Mouse (Mus musculus) ES-Bruce4 (cell line): Measurements from ENCODE around the gene Wwc2. TPM values are rescaled to one million over a fixed set of nuclear protein-coding genes. Genes with fewer than 3 reads are reported as not detected.

Source experiments
- H3K27ac ChIP-seq: 2 replicates; pipeline ENCODE4 v1.5.1; 2012; ENCODE audit warnings: low read length, inconsistent platforms; ENCODE audit not compliant: insufficient read depth
- H3K27me3 ChIP-seq: 2 replicates; pipeline ENCODE4 v1.6.1; 2012; ENCODE audit warnings: mild to moderate bottlenecking, low read length, inconsistent platforms; ENCODE audit not compliant: control insufficient read depth, poor library complexity, insufficient read depth, severe bottlenecking
- H3K36me3 ChIP-seq: 2 replicates; pipeline ENCODE4 v1.6.1; 2012; ENCODE audit warnings: inconsistent platforms, mild to moderate bottlenecking, low read length, moderate library complexity; ENCODE audit not compliant: control insufficient read depth, poor library complexity, insufficient read depth, severe bottlenecking
- H3K4me1 ChIP-seq: one replicate; pipeline ENCODE4 v1.8.1; 2011; ENCODE audit warnings: low read length; ENCODE audit not compliant: control insufficient read depth, insufficient read depth
- H3K4me3 ChIP-seq: 2 replicates; pipeline ENCODE4 v1.5.1; 2011; ENCODE audit warnings: low read depth, mild to moderate bottlenecking, low read length
- H3K9ac ChIP-seq: 2 replicates; pipeline ENCODE4 v1.6.1; 2012; ENCODE audit warnings: low read depth, mild to moderate bottlenecking, inconsistent platforms; ENCODE audit not compliant: poor library complexity, severe bottlenecking
- H3K9me3 ChIP-seq: replicated peaks from 2 replicates; pipeline ENCODE4 v1.6.1; 2012; ENCODE audit warnings: mild to moderate bottlenecking, low read length, inconsistent platforms; ENCODE audit not compliant: control insufficient read depth, poor library complexity, insufficient read depth, severe bottlenecking
- CTCF ChIP-seq: IDR thresholded peaks from one replicate; pipeline ENCODE4 v1.8.1; 2011; ENCODE audit warnings: low read depth, low read length
- EP300 ChIP-seq: IDR thresholded peaks from 2 replicates; pipeline ENCODE4 v1.6.1; 2011; ENCODE audit warnings: low read depth, low read length; ENCODE audit not compliant: insufficient read depth
- POLR2A ChIP-seq: IDR thresholded peaks from one replicate; pipeline ENCODE4 v1.8.1; 2011; ENCODE audit warnings: low read length; ENCODE audit not compliant: insufficient read depth
- polyA plus RNA-seq: library from polyadenylated mRNA; stranded (reverse); fragments of >200 nt; gene quantifications from 2 replicates; pipeline ENCODE4 v1.2.4, GENCODE M21; 2011; ENCODE audit warnings: low read depth; ENCODE audit not compliant: missing spikeins, insufficient read depth, insufficient read length

Gene Wwc2
- polyA plus RNA-seq, 1 experiment: 42.2 TPM

DNA sequence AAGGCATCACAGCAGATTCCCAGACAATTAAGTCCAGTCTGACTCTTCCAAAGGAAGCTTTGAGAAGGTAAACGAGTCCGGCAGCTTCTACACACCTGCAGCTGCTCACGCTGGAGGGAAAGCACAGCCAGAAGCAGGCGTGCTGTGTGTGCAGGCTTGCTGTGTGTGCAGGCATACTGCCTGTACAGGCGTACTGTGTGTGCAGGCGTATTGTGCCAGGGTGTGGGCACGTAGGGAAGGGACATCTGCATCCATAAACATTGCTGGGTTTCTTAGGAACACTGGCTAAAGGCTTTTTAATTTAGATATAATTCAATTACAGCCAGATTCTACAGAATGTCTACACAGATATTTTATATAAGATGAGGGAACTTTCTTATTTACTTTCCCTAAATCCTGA lies 59.4 kb downstream of the Wwc2 start:
- TF ChIP-seq EP300 (no peak), CTCF (no peak), POLR2A (no peak)
- no peaks in the 10 kb centered on the region for H3K36me3 ChIP-seq
- H3K27ac ChIP-seq: no peak overlapping the region
- no peaks in the 10 kb centered on the region for H3K9me3 ChIP-seq
- H3K4me3 ChIP-seq: no peak overlapping the region
- no peaks in the 10 kb centered on the region for H3K4me1 ChIP-seq
- no peaks in the 10 kb centered on the region for H3K27me3 ChIP-seq
- no peak overlapping the region for H3K9ac ChIP-seq

DNA sequence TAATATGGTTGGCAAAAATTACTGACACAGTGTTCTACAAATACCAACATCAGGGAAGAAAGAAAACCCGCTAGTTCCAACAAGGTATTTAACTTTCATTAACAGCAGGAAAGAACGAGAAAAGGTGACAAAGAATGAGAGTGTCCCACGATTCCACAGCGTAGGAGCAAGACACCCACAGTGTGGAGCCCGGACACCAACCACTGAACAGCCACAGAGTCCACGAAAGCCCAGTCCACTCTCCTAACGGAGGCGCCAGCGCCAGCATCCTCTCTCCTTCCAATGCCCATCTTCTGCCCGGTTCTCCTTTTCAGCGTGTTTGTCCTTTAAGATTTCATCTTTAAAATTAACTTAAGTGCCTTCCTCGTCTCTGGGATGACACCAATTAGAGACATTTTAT lies 61.1 kb downstream of the Wwc2 start:
- Histone ChIP-seq H3K27ac (no peak overlapping the region), H3K4me3 (no peak overlapping the region), H3K27me3 (no peaks in the 10 kb centered on the region), H3K36me3 (no peaks in the 10 kb centered on the region), H3K9ac (no peak overlapping the region), H3K9me3 (no peaks in the 10 kb centered on the region), H3K4me1 (no peaks in the 10 kb centered on the region)
- TF ChIP-seq EP300: no peak
- TF ChIP-seq POLR2A: no peak
- no peak for TF ChIP-seq CTCF

DNA sequence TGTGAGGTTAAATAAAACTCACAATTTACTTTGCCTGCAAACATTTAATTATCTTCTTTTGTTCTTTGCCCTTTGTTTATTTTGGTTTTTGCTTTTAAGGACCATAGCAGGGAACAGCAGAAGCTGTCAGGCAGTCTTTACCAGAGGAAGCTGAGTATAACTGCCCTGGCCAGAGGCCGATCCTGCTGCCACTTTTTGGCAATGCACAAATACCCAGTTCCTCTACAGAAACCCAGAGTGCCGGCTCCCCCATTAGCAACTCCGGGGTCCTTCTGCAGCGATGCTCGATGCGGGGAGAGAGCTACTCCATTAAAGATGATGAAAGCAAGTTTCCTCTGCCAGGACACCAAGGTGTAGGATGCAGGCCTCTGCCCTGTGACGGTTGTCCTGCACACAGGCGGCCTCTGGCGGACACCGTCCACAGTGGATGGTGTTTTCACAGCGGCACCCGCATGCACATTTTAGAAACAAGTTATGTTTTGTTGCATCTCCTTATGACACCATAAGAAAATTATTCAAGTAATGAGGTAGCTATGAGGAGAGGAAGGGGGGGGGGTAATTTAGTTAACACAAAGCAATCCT lies 62.0 kb downstream of the Wwc2 start:
- Histone ChIP-seq H3K27ac (no peak overlapping the region), H3K9ac (no peak overlapping the region), H3K36me3 (no peaks in the 10 kb centered on the region), H3K4me3 (no peak overlapping the region), H3K27me3 (no peaks in the 10 kb centered on the region), H3K9me3 (no peaks in the 10 kb centered on the region), H3K4me1 (no peaks in the 10 kb centered on the region)
- no peak for TF ChIP-seq POLR2A
- TF ChIP-seq EP300: no peak
- TF ChIP-seq CTCF: peak; percentile 30

DNA sequence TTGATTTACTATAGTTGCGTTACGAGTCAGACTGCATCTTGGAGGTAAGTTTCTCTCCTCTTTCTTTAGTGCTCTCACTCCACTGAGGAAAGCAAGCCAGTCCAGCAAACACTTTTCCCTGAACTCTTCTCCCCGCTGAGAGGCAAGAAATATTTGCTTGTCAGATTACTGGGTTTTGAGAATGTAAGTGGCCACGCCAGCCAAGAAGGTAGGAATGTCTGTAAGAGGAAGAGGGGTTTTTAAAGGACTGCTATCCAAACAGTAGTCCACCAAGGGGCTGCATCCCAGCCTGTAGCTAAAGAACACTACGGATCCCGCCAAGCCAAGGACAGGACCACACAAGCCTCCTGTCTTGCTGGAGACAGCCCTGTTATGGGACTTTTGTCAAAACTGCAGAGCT lies 65.8 kb downstream of the Wwc2 start:
- H3K36me3 ChIP-seq: no peaks in the 10 kb centered on the region
- H3K4me3 ChIP-seq: no peak overlapping the region
- no peak overlapping the region for H3K27ac ChIP-seq
- H3K9ac ChIP-seq: no peak overlapping the region
- TF ChIP-seq EP300: no peak
- no peak for TF ChIP-seq POLR2A
- TF ChIP-seq CTCF: no peak
- no peaks in the 10 kb centered on the region for H3K27me3 ChIP-seq
- no peaks in the 10 kb centered on the region for H3K9me3 ChIP-seq
- H3K4me1 ChIP-seq: peaks cover 4% of the 10 kb centered on the region

DNA sequence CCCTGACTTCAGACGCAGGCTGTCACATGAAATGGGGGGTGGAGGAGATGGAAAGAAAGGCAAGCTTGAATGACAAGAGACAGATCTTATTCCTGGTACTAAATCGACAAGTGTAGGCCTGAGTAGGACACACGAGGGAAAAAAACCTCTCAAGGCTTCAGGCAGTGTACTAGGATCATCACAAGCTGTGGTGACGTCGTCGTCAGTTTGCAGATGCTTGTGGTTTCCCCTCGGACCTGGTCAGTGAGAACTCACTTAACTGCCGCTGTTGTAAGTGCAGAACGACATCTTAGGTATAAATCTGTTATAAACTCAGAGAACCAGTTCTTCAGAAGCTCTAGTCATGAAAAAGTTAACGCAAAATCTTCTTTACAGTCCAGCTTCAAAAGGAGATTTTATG lies 67.9 kb downstream of the Wwc2 start:
- H3K9ac ChIP-seq: no peak overlapping the region
- H3K27ac ChIP-seq: no peak overlapping the region
- no peaks in the 10 kb centered on the region for H3K36me3 ChIP-seq
- no peak for TF ChIP-seq POLR2A
- TF ChIP-seq EP300: no peak
- no peaks in the 10 kb centered on the region for H3K27me3 ChIP-seq
- no peaks in the 10 kb centered on the region for H3K9me3 ChIP-seq
- peaks cover 4% of the 10 kb centered on the region for H3K4me1 ChIP-seq
- H3K4me3 ChIP-seq: no peak overlapping the region

DNA sequence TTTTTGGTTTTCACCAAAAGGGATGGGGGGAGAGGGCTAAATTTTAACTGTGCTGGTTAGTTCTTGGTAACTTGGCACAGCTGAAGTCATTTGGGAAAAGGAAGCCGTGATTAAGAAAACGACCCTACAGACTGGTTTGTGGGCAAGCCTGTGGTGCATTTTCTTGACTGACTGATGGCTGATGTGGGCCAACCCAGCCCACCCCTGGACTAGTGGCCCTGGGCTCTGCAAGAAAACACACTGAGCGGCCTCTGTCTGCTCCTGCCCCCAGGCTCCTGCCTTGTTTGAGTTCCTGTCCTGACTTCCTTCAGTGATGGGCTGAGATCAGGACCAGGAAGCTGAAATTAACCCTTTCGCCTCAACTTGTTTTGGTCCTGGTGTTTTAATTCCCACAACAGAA lies 68.7 kb downstream of the Wwc2 start:
- Histone ChIP-seq H3K4me1 (peaks cover 4% of the 10 kb centered on the region), H3K36me3 (no peaks in the 10 kb centered on the region), H3K9ac (no peak overlapping the region), H3K27ac (no peak overlapping the region), H3K4me3 (no peak overlapping the region), H3K27me3 (no peaks in the 10 kb centered on the region), H3K9me3 (no peaks in the 10 kb centered on the region)
- TF ChIP-seq CTCF (no peak), EP300 (no peak)
